Mouse (Mus musculus) embryonic facial prominence, embryonic 12.5 days (tissue): ENCODE data around the gene Eipr1. TPM values are rescaled to one million over a fixed set of nuclear protein-coding genes. Genes with fewer than 3 reads are reported as not detected.
A peak's percentile ranks its signal among the peaks of the same experiment; 100 is the strongest.

Experiments
- ATAC-seq: fragments of 200-750 bp; cut with Nextera tagmentation; 2 replicates; pipeline ENCODE4 v1.8.0; 2017; ENCODE audit not compliant: insufficient number of reproducible peaks, insufficient read depth, low FRiP score, low TSS enrichment
- H3K27ac ChIP-seq: fragments of 300-500 bp; sonication (generic); 2 replicates; pipeline ENCODE4 v1.5.1; 2016; ENCODE audit warnings: mild to moderate bottlenecking
- H3K27me3 ChIP-seq: fragments of 300-500 bp; sonication (generic); 2 replicates; pipeline ENCODE4 v1.6.1; 2016; ENCODE audit warnings: mild to moderate bottlenecking, moderate library complexity
- H3K36me3 ChIP-seq: fragments of 300-500 bp; sonication (generic); 2 replicates; pipeline ENCODE4 v1.6.1; 2016; ENCODE audit warnings: mild to moderate bottlenecking
- H3K4me1 ChIP-seq: fragments of 300-500 bp; sonication (generic); 2 replicates; pipeline ENCODE4 v1.6.1; 2016
- H3K4me2 ChIP-seq: fragments of 300-500 bp; sonication (generic); replicated peaks from 2 replicates; pipeline ENCODE4 v1.6.1; 2016; ENCODE audit warnings: mild to moderate bottlenecking, moderate library complexity
- H3K4me3 ChIP-seq: fragments of 300-500 bp; sonication (generic); 2 replicates; pipeline ENCODE4 v1.5.1; 2016; ENCODE audit warnings: mild to moderate bottlenecking
- H3K9ac ChIP-seq: fragments of 300-500 bp; sonication (generic); 2 replicates; pipeline ENCODE4 v1.6.1; 2016; ENCODE audit warnings: mild to moderate bottlenecking, moderate library complexity
- H3K9me3 ChIP-seq: fragments of 300-500 bp; sonication (generic); 2 replicates; pipeline ENCODE4 v1.6.1; 2016; ENCODE audit warnings: mild to moderate bottlenecking, moderate library complexity
- WGBS: fragments of 180-500 bp; shearing (Covaris S2); methylation state at CpG from one replicate; pipeline ENCODE4 v1.1.7; 2016; 5-methylcytosine and 5-hydroxymethylcytosine counted together
- polyA plus RNA-seq: library from polyadenylated mRNA; unstranded; fragments of >200 nt; fragmentation: Nextera tagmentation; extraction: Ambion mirVana; gene quantifications from 2 replicates; pipeline ENCODE4 v1.2.1, GENCODE M21; 2016

The Eipr1 gene
- polyA plus RNA-seq, 1 experiment from 2014 or later, result 31.1 TPM

- Histone ChIP-seq H3K4me1 (no peaks in the 10 kb centered on the region), H3K27ac (no peak overlapping the region), H3K4me2 (no peak overlapping the region), H3K9ac (no peak overlapping the region), H3K4me3 (no peak overlapping the region), H3K36me3 (no peaks in the 10 kb centered on the region), H3K27me3 (no peaks in the 10 kb centered on the region), H3K9me3 (no peaks in the 10 kb centered on the region)
- 91% methylated on average over 3 of the region's 3 CpGs for WGBS
- no peak for ATAC-seq
Observed at GRCm38 (mm10) chr12:28830471-28830870, 78.9 kb downstream of the Eipr1 start.

GRCm38 (mm10) chr12:28831066-28831733 is 79.6 kb downstream of the Eipr1 start:
- no peak overlapping the region for H3K4me2 ChIP-seq
- no peaks in the 10 kb centered on the region for H3K9me3 ChIP-seq
- H3K4me1 ChIP-seq, result no peaks in the 10 kb centered on the region
- H3K9ac ChIP-seq, result no peak overlapping the region
- no peak overlapping the region for H3K4me3 ChIP-seq
- no peak overlapping the region for H3K27ac ChIP-seq
- WGBS, result 39% methylated on average over 7 of the region's 7 CpGs
- no peaks in the 10 kb centered on the region for H3K27me3 ChIP-seq
- no peaks in the 10 kb centered on the region for H3K36me3 ChIP-seq
- no peak for ATAC-seq

GRCm38 (mm10) chr12:28834266-28834665 is 82.7 kb downstream of the Eipr1 start:
- Histone ChIP-seq H3K27ac (no peak overlapping the region), H3K4me3 (no peak overlapping the region), H3K27me3 (no peaks in the 10 kb centered on the region), H3K4me2 (no peak overlapping the region), H3K9ac (no peak overlapping the region), H3K36me3 (no peaks in the 10 kb centered on the region), H3K4me1 (no peaks in the 10 kb centered on the region), H3K9me3 (no peaks in the 10 kb centered on the region)
- ATAC-seq, result no peak
- 72% methylated on average over 6 of the region's 6 CpGs for WGBS

- no peaks in the 10 kb centered on the region for H3K27me3 ChIP-seq
- WGBS, result 95% methylated on average over 3 of the region's 3 CpGs
- H3K27ac ChIP-seq, result no peak overlapping the region
- no peak for ATAC-seq
- no peaks in the 10 kb centered on the region for H3K4me1 ChIP-seq
- H3K36me3 ChIP-seq, result no peaks in the 10 kb centered on the region
- no peak overlapping the region for H3K9ac ChIP-seq
- H3K4me3 ChIP-seq, result no peak overlapping the region
- no peaks in the 10 kb centered on the region for H3K9me3 ChIP-seq
- no peak overlapping the region for H3K4me2 ChIP-seq
Observed at GRCm38 (mm10) chr12:28835683-28836082, 84.1 kb downstream of the Eipr1 start.

- Histone ChIP-seq H3K4me1 (no peaks in the 10 kb centered on the region), H3K9me3 (no peaks in the 10 kb centered on the region), H3K36me3 (no peaks in the 10 kb centered on the region), H3K27ac (no peak overlapping the region), H3K4me3 (no peak overlapping the region), H3K27me3 (no peaks in the 10 kb centered on the region), H3K9ac (no peak overlapping the region), H3K4me2 (no peak overlapping the region)
- 81% methylated on average over 4 of the region's 4 CpGs for WGBS
- ATAC-seq, result no peak
Observed at GRCm38 (mm10) chr12:28838268-28838667, 86.7 kb downstream of the Eipr1 start.

GRCm38 (mm10) chr12:28838971-28839370 is 87.4 kb downstream of the Eipr1 start:
- no peak overlapping the region for H3K9ac ChIP-seq
- WGBS, result 83% methylated on average over 7 of the region's 7 CpGs
- no peaks in the 10 kb centered on the region for H3K9me3 ChIP-seq
- H3K4me2 ChIP-seq, result no peak overlapping the region
- H3K36me3 ChIP-seq, result no peaks in the 10 kb centered on the region
- H3K27me3 ChIP-seq, result no peaks in the 10 kb centered on the region
- H3K27ac ChIP-seq, result no peak overlapping the region
- H3K4me3 ChIP-seq, result no peak overlapping the region
- no peaks in the 10 kb centered on the region for H3K4me1 ChIP-seq
- ATAC-seq, result no peak

GRCm38 (mm10) chr12:28841179-28841698 is 89.6 kb downstream of the Eipr1 start:
- Histone ChIP-seq H3K27ac (no peak overlapping the region), H3K4me3 (no peak overlapping the region), H3K4me2 (no peak overlapping the region), H3K9ac (no peak overlapping the region), H3K36me3 (no peaks in the 10 kb centered on the region), H3K9me3 (no peaks in the 10 kb centered on the region), H3K27me3 (no peaks in the 10 kb centered on the region), H3K4me1 (no peaks in the 10 kb centered on the region)
- 82% methylated on average over 5 of the region's 5 CpGs for WGBS
- ATAC-seq, result no peak

- Histone ChIP-seq H3K27me3 (no peaks in the 10 kb centered on the region), H3K36me3 (no peaks in the 10 kb centered on the region), H3K4me3 (no peak overlapping the region), H3K4me1 (no peaks in the 10 kb centered on the region), H3K9me3 (no peaks in the 10 kb centered on the region), H3K27ac (no peak overlapping the region), H3K4me2 (no peak overlapping the region), H3K9ac (no peak overlapping the region)
- 91% methylated on average over 8 of the region's 8 CpGs for WGBS
- no peak for ATAC-seq
Observed at GRCm38 (mm10) chr12:28845811-28846210, 94.2 kb downstream of the Eipr1 start.

- 71% methylated on average over 6 of the region's 6 CpGs for WGBS
- no peak overlapping the region for H3K9ac ChIP-seq
- no peaks in the 10 kb centered on the region for H3K36me3 ChIP-seq
- no peaks in the 10 kb centered on the region for H3K4me1 ChIP-seq
- no peak overlapping the region for H3K4me2 ChIP-seq
- H3K27ac ChIP-seq, result no peak overlapping the region
- no peaks in the 10 kb centered on the region for H3K27me3 ChIP-seq
- H3K9me3 ChIP-seq, result no peaks in the 10 kb centered on the region
- no peak overlapping the region for H3K4me3 ChIP-seq
- ATAC-seq, result no peak
Observed at GRCm38 (mm10) chr12:28847401-28847800, 95.8 kb downstream of the Eipr1 start.

- H3K27me3 ChIP-seq, result no peaks in the 10 kb centered on the region
- H3K4me2 ChIP-seq, result no peak overlapping the region
- ATAC-seq, result no peak
- no peaks in the 10 kb centered on the region for H3K36me3 ChIP-seq
- WGBS, result 88% methylated on average over 18 of the region's 18 CpGs
- no peak overlapping the region for H3K27ac ChIP-seq
- no peak overlapping the region for H3K4me3 ChIP-seq
- no peaks in the 10 kb centered on the region for H3K4me1 ChIP-seq
- no peaks in the 10 kb centered on the region for H3K9me3 ChIP-seq
- H3K9ac ChIP-seq, result no peak overlapping the region
Observed at GRCm38 (mm10) chr12:28848726-28849612, 97.4 kb downstream of the Eipr1 start.

GRCm38 (mm10) chr12:28859495-28860263 is 108.1 kb downstream of the Eipr1 start:
- ATAC-seq, result no peak
- Histone ChIP-seq H3K9ac (no peak overlapping the region), H3K4me1 (no peaks in the 10 kb centered on the region), H3K36me3 (no peaks in the 10 kb centered on the region), H3K4me3 (no peak overlapping the region), H3K27ac (0 out of 2 replicates have a peak overlapping the region, but pooled peaks have one; percentile 23), H3K4me2 (no peak overlapping the region), H3K9me3 (no peaks in the 10 kb centered on the region), H3K27me3 (no peaks in the 10 kb centered on the region)
- WGBS, result 78% methylated on average over 11 of the region's 11 CpGs
